ENCODE assay signal across 25 mouse cellular contexts in genomic region chr17:29179917-29180316, GRCm38 (mm10). TPM values are rescaled to one million over a fixed set of nuclear protein-coding genes. Genes with fewer than 3 reads are reported as not detected.
"Had no signal": no experiment of that assay in that cellular context is flagged by ENCODE, and none has a peak within 500 bp of the region (broad histone marks: within the 10 kb centered on the region; RNA-seq: fewer than 3 reads in every experiment).

No protein-coding gene starts in this region.

- H3K4me3 ChIP-seq: hindbrain, embryonic 13.5 days; hindbrain, embryonic 15.5 days; kidney, embryonic 15.5 days; limb, embryonic 13.5 days; limb, embryonic 15.5 days; liver, embryonic 12.5 days had no signal

- ATAC-seq: forebrain, postnatal 0 days; hindbrain, postnatal 0 days; liver, embryonic 12.5 days had no signal

- DNase-seq: forebrain, postnatal 0 days; gastrocnemius, postnatal 14 days; gastrocnemius, postnatal 36 days; heart, adult 18-20 months; heart, postnatal 10 days; kidney, adult 11 months; kidney, adult 2 months; kidney, adult 9 months; kidney, postnatal 14 days; kidney, postnatal 36 days; layer of hippocampus, adult 9-11 months; layer of hippocampus, postnatal 36 days; left cerebral cortex, postnatal 4 days had no signal

- H3K36me3 ChIP-seq: hindbrain, embryonic 13.5 days; hindbrain, embryonic 15.5 days; kidney, embryonic 15.5 days; limb, embryonic 13.5 days; limb, embryonic 15.5 days; liver, embryonic 12.5 days had no signal

- H3K9ac ChIP-seq: forebrain, postnatal 0 days; hindbrain, embryonic 15.5 days; kidney, embryonic 15.5 days; limb, embryonic 13.5 days; limb, embryonic 15.5 days; liver, embryonic 12.5 days; liver, embryonic 14.5 days had no signal

- H3K27ac ChIP-seq: hindbrain, embryonic 13.5 days; hindbrain, embryonic 15.5 days; hindbrain, postnatal 0 days; kidney, embryonic 15.5 days; kidney, postnatal 0 days; limb, embryonic 13.5 days; limb, embryonic 15.5 days; liver, embryonic 12.5 days; liver, embryonic 14.5 days had no signal

- H3K4me2 ChIP-seq: hindbrain, embryonic 13.5 days; hindbrain, embryonic 15.5 days; kidney, embryonic 15.5 days; limb, embryonic 13.5 days; limb, embryonic 15.5 days; liver, embryonic 12.5 days had no signal

- H3K9me3 ChIP-seq: hindbrain, embryonic 13.5 days; hindbrain, embryonic 15.5 days; kidney, embryonic 15.5 days; limb, embryonic 13.5 days; limb, embryonic 15.5 days; liver, embryonic 12.5 days had no signal

- H3K27me3 ChIP-seq: hindbrain, embryonic 15.5 days; kidney, embryonic 15.5 days; limb, embryonic 13.5 days; limb, embryonic 15.5 days had no signal

RNA-seq across cellular contexts. Expression of gene Cpne5, which starts 58.0 kb away (rescaled TPM):
- total RNA-seq: gastrocnemius, adult 18-20 months; gastrocnemius, adult 8-10 months; gastrocnemius, postnatal 36 days; liver, adult 2 months had no signal
- polyA plus RNA-seq: liver, adult 2 months had no signal
